Mouse (Mus musculus) G1E-ER4 (cell line): Measurements from ENCODE around the gene Efcab9. TPM values are rescaled to one million over a fixed set of nuclear protein-coding genes. Genes with fewer than 3 reads are reported as not detected.

Source experiments
- GATA1 ChIP-seq: IDR thresholded peaks from one replicate; pipeline ENCODE4 v1.8.0; 2012; ENCODE audit warnings: low read length, inconsistent platforms
- polyA plus RNA-seq: library from polyadenylated mRNA; stranded (reverse); fragments of >175 nt; gene quantifications from 2 replicates; pipeline ENCODE4 v1.2.3, GENCODE M21; 2012

Efcab9 gene
- polyA plus RNA-seq, 1 experiment = not detected

- no peak for TF ChIP-seq GATA1
These were observed 29.8 kb upstream of the Efcab9 start for GRCm38 (mm10) chr11:32561465-32562355.

GRCm38 (mm10) chr11:32560015-32560770 lies 28.3 kb upstream of the Efcab9 start:
- TF ChIP-seq GATA1 = no peak

- TF ChIP-seq GATA1 = no peak
These were observed 26.8 kb upstream of the Efcab9 start for GRCm38 (mm10) chr11:32558677-32559076.

DNA sequence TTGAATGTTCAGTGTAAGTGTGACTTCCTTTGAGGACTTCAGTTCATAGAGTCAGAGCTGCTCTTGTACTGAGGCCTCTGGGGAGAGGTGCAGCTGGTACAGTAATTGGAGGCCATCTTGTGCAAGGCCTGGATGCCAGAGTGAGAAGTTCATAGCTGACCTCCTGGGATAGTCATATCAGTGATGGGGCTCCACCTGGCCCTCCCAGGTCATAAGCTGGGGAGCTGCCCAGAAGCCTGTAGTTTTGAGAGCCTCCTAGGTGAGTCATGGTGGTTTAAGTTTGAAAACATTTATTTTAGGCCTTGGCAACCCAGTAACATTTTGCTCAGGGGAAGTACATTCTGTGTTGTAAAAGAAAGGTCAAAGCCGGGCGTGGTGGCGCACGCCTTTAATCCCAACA lies 26.1 kb upstream of the Efcab9 start:
- TF ChIP-seq GATA1 = no peak

GRCm38 (mm10) chr11:32556333-32556990 lies 24.6 kb upstream of the Efcab9 start:
- no peak for TF ChIP-seq GATA1

GRCm38 (mm10) chr11:32555103-32555689 lies 23.3 kb upstream of the Efcab9 start:
- no peak for TF ChIP-seq GATA1

DNA sequence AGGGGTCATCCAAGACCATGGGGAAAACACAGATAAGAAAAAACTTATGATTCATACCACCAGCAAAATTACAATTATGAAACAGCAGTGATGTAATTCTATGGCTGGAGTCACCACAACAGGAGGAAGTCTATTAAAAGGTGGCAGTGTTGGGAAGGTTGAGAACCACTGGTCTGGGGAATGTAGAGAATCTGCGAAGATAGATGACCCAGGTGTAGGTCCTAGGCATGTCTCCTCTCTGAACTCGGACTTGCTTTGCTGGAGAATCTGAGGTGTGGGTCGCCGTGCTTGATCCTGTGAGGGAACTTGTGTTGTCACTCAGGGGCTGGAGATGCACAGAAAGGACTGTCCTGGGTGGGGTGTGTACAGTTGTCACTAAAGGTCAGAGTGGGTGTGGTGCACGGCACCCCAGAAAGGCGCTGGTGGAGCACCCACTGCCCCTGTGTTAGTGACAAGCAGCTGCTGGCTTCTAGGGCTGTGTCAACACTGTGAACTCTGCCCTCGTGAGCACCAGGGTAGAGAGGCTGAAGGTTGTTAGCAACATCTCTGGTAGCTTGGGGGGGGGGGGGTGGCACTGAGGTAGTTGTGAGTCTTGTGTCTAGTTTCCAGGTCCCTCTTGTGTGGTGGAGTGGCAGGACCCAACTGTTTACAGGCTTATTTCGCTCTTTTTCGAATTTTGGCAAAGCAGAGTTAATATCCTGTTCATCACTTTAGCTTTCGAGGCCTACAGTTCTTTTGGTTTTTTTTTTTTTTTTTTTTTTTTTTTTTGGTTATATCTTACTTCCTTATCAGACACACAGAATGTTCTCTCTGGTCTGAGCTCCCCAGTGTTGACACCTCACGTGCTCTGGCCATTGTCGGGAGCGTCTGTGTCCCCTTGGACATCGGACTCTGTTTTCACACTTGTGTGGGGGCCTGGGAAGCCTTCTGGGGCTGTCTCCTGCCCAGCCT lies 22.5 kb upstream of the Efcab9 start:
- TF ChIP-seq GATA1 = no peak

GRCm38 (mm10) chr11:32553311-32554140 lies 21.6 kb upstream of the Efcab9 start:
- no peak for TF ChIP-seq GATA1

GRCm38 (mm10) chr11:32552401-32553090 lies 20.7 kb upstream of the Efcab9 start:
- no peak for TF ChIP-seq GATA1

DNA sequence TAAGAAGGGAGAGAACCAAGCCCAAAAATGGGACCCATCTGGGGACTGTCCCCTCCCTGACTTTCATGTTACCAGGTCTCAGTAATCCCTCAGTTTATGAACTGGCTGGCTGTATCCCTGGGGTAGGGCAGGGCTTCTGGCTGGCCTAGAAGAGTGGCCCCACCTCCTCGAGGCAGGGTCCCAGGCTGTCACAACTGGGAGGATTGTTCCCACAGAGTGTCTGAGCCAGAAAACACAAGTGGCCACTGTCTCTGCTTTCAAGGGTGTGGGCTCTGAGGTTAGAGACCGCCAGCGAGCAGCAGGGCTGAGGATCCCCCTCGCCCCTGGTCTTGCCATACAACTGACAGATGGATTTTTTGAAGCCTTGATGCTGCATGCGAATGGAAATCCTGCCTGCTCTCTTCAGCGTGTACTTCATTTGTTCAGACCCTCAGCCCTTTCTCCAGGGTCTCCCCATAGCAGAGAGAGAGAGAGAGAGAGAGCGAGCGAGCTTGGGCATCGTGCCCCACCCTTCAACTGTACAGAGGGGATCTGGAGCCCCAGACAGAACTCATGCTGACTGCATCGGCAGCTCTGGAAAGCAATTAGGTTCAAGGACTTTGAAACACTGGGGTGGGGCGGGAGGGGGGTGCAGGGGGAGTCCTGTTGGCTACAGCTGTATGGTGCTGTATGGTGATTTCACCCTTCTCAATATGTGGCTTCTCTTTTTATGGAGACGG lies 19.9 kb upstream of the Efcab9 start:
- TF ChIP-seq GATA1 = no peak

DNA sequence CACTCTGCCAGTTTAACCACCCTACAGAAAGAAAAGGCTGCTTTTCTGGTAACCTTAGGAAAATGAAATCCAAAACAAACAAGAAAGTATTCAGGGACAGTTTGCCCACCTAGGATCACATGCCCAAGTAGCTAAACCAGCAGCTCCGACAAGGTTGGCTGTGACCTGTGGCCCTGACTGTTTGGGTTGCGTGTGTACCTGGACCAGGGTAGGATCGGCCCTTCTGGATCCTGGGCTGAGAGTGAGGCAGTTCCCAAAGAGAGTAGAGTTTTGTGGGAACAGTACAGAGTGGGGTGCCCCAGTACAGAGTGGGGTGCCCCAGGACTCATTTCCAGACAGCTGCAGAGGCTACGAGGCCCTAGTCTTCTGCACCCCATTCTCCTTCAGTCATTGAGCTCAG lies 19.2 kb upstream of the Efcab9 start:
- TF ChIP-seq GATA1 = no peak

DNA sequence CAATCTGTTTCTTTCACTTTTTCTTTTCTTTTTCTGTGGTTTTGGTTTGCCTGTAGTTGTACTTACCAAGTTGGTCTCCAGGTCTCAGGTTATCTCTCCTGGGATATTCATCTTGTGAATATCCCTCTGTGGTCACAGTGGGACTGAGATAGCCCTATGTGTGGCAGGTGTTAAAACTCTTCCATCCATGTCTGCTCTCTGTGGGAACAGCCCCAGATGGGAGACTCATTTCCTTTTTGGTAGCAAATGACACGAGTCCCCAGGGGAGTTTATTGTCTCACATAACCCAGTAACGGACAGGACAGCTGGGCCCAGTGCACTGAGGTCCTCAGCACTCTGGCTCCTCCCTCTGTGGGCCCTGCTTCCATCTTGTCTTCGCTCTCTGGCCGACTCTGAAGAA lies 18.2 kb upstream of the Efcab9 start:
- no peak for TF ChIP-seq GATA1

DNA sequence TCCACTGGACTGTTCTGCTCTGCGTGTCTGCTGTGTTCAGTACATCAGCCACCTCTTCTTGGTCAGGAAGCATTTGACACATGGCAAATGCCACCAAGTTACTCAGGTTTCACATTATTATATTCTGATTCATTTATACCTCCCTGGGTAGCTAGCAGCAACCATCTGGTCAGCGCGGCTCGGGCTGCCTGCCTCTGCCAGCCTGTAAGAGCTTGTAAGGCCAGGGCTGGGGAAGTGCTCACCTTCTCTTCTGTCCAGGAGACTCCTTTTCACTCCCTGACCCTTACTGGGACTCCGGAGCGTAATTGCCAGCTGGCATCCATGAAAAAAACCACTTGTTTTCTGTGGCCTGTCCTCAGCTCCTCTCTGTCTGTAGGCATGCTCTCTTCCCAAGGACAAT lies 17.4 kb upstream of the Efcab9 start:
- TF ChIP-seq GATA1 = no peak
